Mouse (Mus musculus): ENCODE measurements around the gene Cmss1.

GRCm38 (mm10) chr16:57440706-57441437 lies 165.8 kb downstream of the Cmss1 start:
- no peak for TF ChIP-seq CTCF (IDR thresholded peaks at IDR 0.05; ENCODE audit: low read depth)
- no peak for TF ChIP-seq EP300 (IDR thresholded peaks at IDR 0.05; ENCODE audit: low read depth)

Data from liver, postnatal 0 days (tissue).